Mouse (Mus musculus) CH12.LX (cell line): Measurements from ENCODE around the gene Gm13276.
"Not testable (repeated sequence)": the region's sequence is repeated elsewhere in the genome, so short reads cannot be mapped to it uniquely, and the experiment has no call there.

ENCODE experiments used
- CTCF ChIP-seq, 2 experiments: IDR thresholded peaks in 1 of 2; conservative IDR thresholded peaks in 1 of 2; 2 replicates each; pipeline ENCODE4 v1.5.1; 2011 to 2012; ENCODE audit warnings: low read depth in 2 of 2, low read length in 2 of 2, improper control_type of control experiment in 1 of 2, inconsistent platforms in 1 of 2, mild to moderate bottlenecking in 1 of 2, moderate library complexity in 1 of 2
- MEF2A ChIP-seq: IDR thresholded peaks from 2 replicates; pipeline ENCODE4 v1.6.1; 2014; ENCODE audit warnings: low read depth, mild to moderate bottlenecking, inconsistent platforms, low read length, improper control_type of control experiment, borderline replicate concordance
- POLR2AphosphoS2 ChIP-seq: IDR thresholded peaks from 2 replicates; pipeline ENCODE4 v1.6.1; 2011; ENCODE audit warnings: low read depth, low read length, improper control_type of control experiment
- RCOR1 ChIP-seq: conservative IDR thresholded peaks from 2 replicates; pipeline ENCODE4 v1.6.1; 2012; ENCODE audit warnings: low read depth, mild to moderate bottlenecking, inconsistent platforms, low read length, improper control_type of control experiment
- TBP ChIP-seq: conservative IDR thresholded peaks from 2 replicates; pipeline ENCODE4 v1.6.1; 2011; ENCODE audit warnings: low read depth, low read length, improper control_type of control experiment
- USF2 ChIP-seq: conservative IDR thresholded peaks from 2 replicates; pipeline ENCODE4 v1.6.1; 2011; ENCODE audit warnings: low read depth, low read length, improper control_type of control experiment

DNA sequence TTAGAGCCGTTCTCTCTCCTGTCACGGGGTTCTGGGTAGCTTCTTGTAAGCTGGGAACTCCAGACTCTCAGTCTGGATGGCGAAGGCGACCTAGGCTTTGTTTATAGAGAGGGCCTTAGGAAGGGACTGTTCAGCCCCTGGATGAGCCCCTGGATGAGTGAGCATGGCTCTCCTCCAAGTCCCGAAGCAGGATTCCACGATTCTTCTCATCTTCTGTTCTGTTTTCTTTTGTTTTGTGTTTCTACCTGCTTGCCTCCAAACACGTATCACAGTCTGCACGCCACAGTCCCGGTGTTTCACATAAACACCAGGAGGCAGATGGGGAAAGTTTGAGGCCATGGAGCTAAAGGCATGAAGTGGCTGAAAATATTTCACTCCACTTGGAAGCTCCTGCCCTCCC lies 26.8 kb upstream of the Gm13276 start:
- TF ChIP-seq CTCF (conservative IDR thresholded peaks at IDR 0.05 in 1 of 2, IDR thresholded peaks at IDR 0.05 in 1 of 2; ENCODE audit: low read depth in 2 of 2, low read length in 2 of 2); RCOR1; POLR2AphosphoS2; USF2; TBP; MEF2A: not testable (repeated sequence)
